Mouse (Mus musculus): ENCODE measurements around the gene Nucks1. TPM values are rescaled to one million over a fixed set of nuclear protein-coding genes. Genes with fewer than 3 reads are reported as not detected.

Nucks1 gene
- total and polyA plus RNA-seq, 3 experiments, result 87.4 to 267 (median 96.9) TPM

GRCm38 (mm10) chr1:131964580-131964979, 54.2 kb downstream of the Nucks1 start:
- dilution Hi-C loops (cut with MboI; ENCODE audit: extremely low pct_ligation_motif_present, extremely low pct_unique_long_range_greater_than_20kb, low sequenced_read_pairs), result no loop called here
- H3K4me2 ChIP-seq (ENCODE audit: insufficient read depth, low read depth, poor library complexity, severe bottlenecking), result no peak overlapping the region

GRCm38 (mm10) chr1:131965818-131966217, 55.5 kb downstream of the Nucks1 start:
- Histone ChIP-seq H3K79me2 (replicated peaks; ENCODE audit: control insufficient read depth, extremely low read depth, insufficient read depth, poor library complexity, severe bottlenecking) (no peaks in the 10 kb centered on the region), H3K27me3 (replicated peaks) (peaks cover 89% of the 10 kb centered on the region), H3K4me1 (ENCODE audit: control insufficient read depth in 1 of 2, insufficient read depth in 2 of 2) (peaks cover 0 to 7% of the 10 kb centered on the region in 2 experiments; a peak in 2 of 4 replicates), H3K9me3 (replicated peaks; ENCODE audit: low read length) (no peaks in the 10 kb centered on the region), H3K36me3 (replicated peaks in 1 of 2; ENCODE audit: control insufficient read depth in 1 of 2, insufficient read depth in 1 of 2, low read length in 1 of 2) (no peaks in the 10 kb centered on the region), H3K9ac (ENCODE audit: insufficient read depth, low read depth) (no peak overlapping the region), H3K27ac (ENCODE audit: insufficient read depth, low read depth) (no peak overlapping the region), H3K4me2 (ENCODE audit: insufficient read depth, low read depth, poor library complexity, severe bottlenecking) (no peak overlapping the region), H3K4me3 (replicated peaks in 1 of 3; ENCODE audit: low read depth in 2 of 3, low read length in 2 of 3, poor library complexity in 1 of 3) (no peak overlapping the region)
- dilution Hi-C loops (cut with MboI; ENCODE audit: extremely low pct_ligation_motif_present, extremely low pct_unique_long_range_greater_than_20kb, low sequenced_read_pairs) (no loop called here), in situ Hi-C loops (cut with MboI; ENCODE audit: low pct_ligation_motif_present, low pct_unique_long_range_greater_than_20kb, low sequenced_read_pairs) (no loop called here)
- DNase-seq (ENCODE audit: extremely low read depth), result no peak
- TF ChIP-seq ZKSCAN1 (IDR thresholded peaks at IDR 0.05; ENCODE audit: borderline replicate concordance, low read depth, low read length) (no peak), JUN (IDR thresholded peaks at IDR 0.05; ENCODE audit: insufficient read depth, low read depth, low read length) (no peak), KAT2A (IDR thresholded peaks at IDR 0.05; ENCODE audit: insufficient replicate concordance, low read length) (no peak), SMC3 (IDR thresholded peaks at IDR 0.05; ENCODE audit: low read depth, low read length) (no peak)

More at GRCm38 (mm10) chr1:131964580-131964979, 54.2 kb downstream of the Nucks1 start:
- in situ Hi-C loops (cut with MboI; ENCODE audit: low pct_ligation_motif_present, low pct_unique_long_range_greater_than_20kb, low sequenced_read_pairs), result no loop called here
- H3K9ac ChIP-seq (ENCODE audit: insufficient read depth, low read depth), result no peak overlapping the region
- H3K9me3 ChIP-seq (replicated peaks; ENCODE audit: low read length), result no peaks in the 10 kb centered on the region
- no peak overlapping the region for H3K27ac ChIP-seq (ENCODE audit: insufficient read depth, low read depth)
- no peak for TF ChIP-seq USF1 (IDR thresholded peaks at IDR 0.05; ENCODE audit: low read depth, low read length)
- no peaks in the 10 kb centered on the region for H3K79me2 ChIP-seq (replicated peaks; ENCODE audit: control insufficient read depth, extremely low read depth, insufficient read depth, poor library complexity, severe bottlenecking)
- peaks cover 89% of the 10 kb centered on the region for H3K27me3 ChIP-seq (replicated peaks)
- H3K4me1 ChIP-seq (ENCODE audit: control insufficient read depth in 1 of 2, insufficient read depth in 2 of 2), result peaks cover 0 to 3% of the 10 kb centered on the region in 2 experiments; a peak in 2 of 4 replicates
- no peaks in the 10 kb centered on the region for H3K36me3 ChIP-seq (replicated peaks in 1 of 2; ENCODE audit: control insufficient read depth in 1 of 2, insufficient read depth in 1 of 2, low read length in 1 of 2)
- H3K4me3 ChIP-seq (replicated peaks in 1 of 3; ENCODE audit: low read depth in 2 of 3, low read length in 2 of 3, poor library complexity in 1 of 3), result no peak overlapping the region
- DNase-seq (ENCODE audit: extremely low read depth), result no peak

- no peak for DNase-seq (ENCODE audit: extremely low read depth)
- H3K9me3 ChIP-seq (replicated peaks; ENCODE audit: low read length), result no peaks in the 10 kb centered on the region
- in situ Hi-C loops (cut with MboI; ENCODE audit: low pct_ligation_motif_present, low pct_unique_long_range_greater_than_20kb, low sequenced_read_pairs), result no loop called here
- H3K9ac ChIP-seq (ENCODE audit: insufficient read depth, low read depth), result no peak overlapping the region
- no peak overlapping the region for H3K4me3 ChIP-seq (replicated peaks in 1 of 3; ENCODE audit: low read depth in 2 of 3, low read length in 2 of 3, poor library complexity in 1 of 3)
- H3K27me3 ChIP-seq (replicated peaks), result peaks cover 88% of the 10 kb centered on the region
- TF ChIP-seq USF1 (IDR thresholded peaks at IDR 0.05; ENCODE audit: low read depth, low read length) (no peak), MXI1 (IDR thresholded peaks at IDR 0.05; ENCODE audit: low read depth, low read length) (no peak), ZNF384 (IDR thresholded peaks at IDR 0.05; ENCODE audit: low read depth, low read length) (no peak), JUND (conservative IDR thresholded peaks at IDR 0.05; ENCODE audit: low read depth, low read length) (no peak), BHLHE40 (IDR thresholded peaks at IDR 0.05; ENCODE audit: low read depth, low read length) (no peak), HCFC1 (IDR thresholded peaks at IDR 0.05; ENCODE audit: low read depth, low read length) (no peak)
- H3K79me2 ChIP-seq (replicated peaks; ENCODE audit: control insufficient read depth, extremely low read depth, insufficient read depth, poor library complexity, severe bottlenecking), result no peaks in the 10 kb centered on the region
- dilution Hi-C loops (cut with MboI; ENCODE audit: extremely low pct_ligation_motif_present, extremely low pct_unique_long_range_greater_than_20kb, low sequenced_read_pairs), result no loop called here
- no peaks in the 10 kb centered on the region for H3K36me3 ChIP-seq (replicated peaks in 1 of 2; ENCODE audit: control insufficient read depth in 1 of 2, insufficient read depth in 1 of 2, low read length in 1 of 2)
- H3K27ac ChIP-seq (ENCODE audit: insufficient read depth, low read depth), result no peak overlapping the region
- no peak overlapping the region for H3K4me2 ChIP-seq (ENCODE audit: insufficient read depth, low read depth, poor library complexity, severe bottlenecking)
- H3K4me1 ChIP-seq (ENCODE audit: control insufficient read depth in 1 of 2, insufficient read depth in 2 of 2), result peaks cover 0 to 6% of the 10 kb centered on the region in 2 experiments; a peak in 2 of 4 replicates
Observed at GRCm38 (mm10) chr1:131967336-131967735, 57.0 kb downstream of the Nucks1 start.

Measured in CH12.LX (cell line).